Mouse (Mus musculus): ENCODE data around the gene Cenpi.
A peak's percentile ranks its signal among the peaks of the same experiment; 100 is the strongest.
"Not testable (repeated sequence)": the region's sequence is repeated elsewhere in the genome, so short reads cannot be mapped to it uniquely, and the experiment has no call there.

Gene Cenpi

GRCm38 (mm10) chrX:134307534-134308274 lies at the start of gene Cenpi:
TSS of gene Cenpi (plus strand) at chrX:134308084.
- peak; percentile 92 for DNase-seq (ENCODE audit: low read depth)

- no peak for DNase-seq (ENCODE audit: low read depth)
These were observed 46.7 kb upstream of the Cenpi start for GRCm38 (mm10) chrX:134261191-134261590.

GRCm38 (mm10) chrX:134262129-134262528 lies 45.8 kb upstream of the Cenpi start:
- no peak for DNase-seq (ENCODE audit: low read depth)

GRCm38 (mm10) chrX:134275715-134276114 lies 32.2 kb upstream of the Cenpi start:
- no peak for DNase-seq (ENCODE audit: low read depth)

GRCm38 (mm10) chrX:134276275-134277160 lies 31.4 kb upstream of the Cenpi start, which contains the start of gene Trmt2b:
TSS of gene Trmt2b (minus strand) at chrX:134276984.
- peak; percentile 77 for DNase-seq (ENCODE audit: low read depth)

GRCm38 (mm10) chrX:134280531-134280930 lies 27.4 kb upstream of the Cenpi start:
- DNase-seq (ENCODE audit: low read depth) = no peak

- no peak for DNase-seq (ENCODE audit: low read depth)
These were observed 22.8 kb upstream of the Cenpi start for GRCm38 (mm10) chrX:134285102-134285501.

- no peak for DNase-seq (ENCODE audit: low read depth)
These were observed 22.1 kb upstream of the Cenpi start for GRCm38 (mm10) chrX:134285791-134286190.

- no peak for DNase-seq (ENCODE audit: low read depth)
These were observed 20.6 kb upstream of the Cenpi start for GRCm38 (mm10) chrX:134287305-134287704.

- no peak for DNase-seq (ENCODE audit: low read depth)
These were observed 11.6 kb upstream of the Cenpi start for GRCm38 (mm10) chrX:134296301-134296700.

GRCm38 (mm10) chrX:134296737-134297136 lies 11.1 kb upstream of the Cenpi start:
- DNase-seq (ENCODE audit: low read depth) = no peak

GRCm38 (mm10) chrX:134297195-134297594 lies 10.7 kb upstream of the Cenpi start:
- DNase-seq (ENCODE audit: low read depth) = no peak

- DNase-seq (ENCODE audit: low read depth) = no peak
These were observed 7.7 kb upstream of the Cenpi start for GRCm38 (mm10) chrX:134300219-134300618.

- no peak for DNase-seq (ENCODE audit: low read depth)
These were observed 4.6 kb upstream of the Cenpi start for GRCm38 (mm10) chrX:134303287-134303686.

- DNase-seq (ENCODE audit: low read depth) = no peak
These were observed 371 bp downstream of the Cenpi start for GRCm38 (mm10) chrX:134308275-134308634.

GRCm38 (mm10) chrX:134311193-134311592 lies 3.3 kb downstream of the Cenpi start:
- not testable (repeated sequence) for DNase-seq (ENCODE audit: low read depth)

- peak; percentile 63 for DNase-seq (ENCODE audit: low read depth)
These were observed 11.5 kb downstream of the Cenpi start for GRCm38 (mm10) chrX:134319153-134319932.

- peak; percentile 27 for DNase-seq (ENCODE audit: low read depth)
These were observed 25.4 kb downstream of the Cenpi start for GRCm38 (mm10) chrX:134333280-134333679.

- DNase-seq (ENCODE audit: low read depth) = no peak
These were observed 34.9 kb downstream of the Cenpi start for GRCm38 (mm10) chrX:134342735-134343134.

- DNase-seq (ENCODE audit: low read depth) = no peak
These were observed 42.3 kb downstream of the Cenpi start for GRCm38 (mm10) chrX:134350205-134350604.

- DNase-seq (ENCODE audit: low read depth) = peak; percentile 15
These were observed 46.0 kb downstream of the Cenpi start for GRCm38 (mm10) chrX:134353848-134354247.

- no peak for DNase-seq (ENCODE audit: low read depth)
These were observed 51.5 kb downstream of the Cenpi start for GRCm38 (mm10) chrX:134359336-134359735.
